Mouse (Mus musculus): ENCODE results near the gene Npcd. TPM values are rescaled to one million over a fixed set of nuclear protein-coding genes. Genes with fewer than 3 reads are reported as not detected.

Gene Npcd
- polyA plus RNA-seq, 1 experiment = not detected

DNA sequence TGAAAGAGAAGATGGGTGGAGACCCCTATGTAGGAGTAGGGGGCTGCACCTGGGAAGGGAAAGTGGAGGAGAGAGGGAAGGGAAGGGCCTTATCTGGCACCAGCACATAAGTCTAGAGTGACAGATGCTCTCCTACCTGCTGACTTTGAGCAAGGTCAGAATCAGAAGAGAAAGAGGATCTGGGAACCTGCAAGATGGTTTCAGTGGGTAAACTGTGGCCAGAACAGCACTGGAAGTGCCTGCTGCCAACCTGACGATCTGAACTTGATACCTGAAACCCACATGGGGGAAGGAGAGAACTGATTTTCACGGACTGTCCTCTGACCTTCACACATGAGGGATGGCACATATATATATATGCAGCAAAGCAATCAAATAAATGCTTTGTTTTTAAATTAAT is 6.2 kb upstream of the Npcd start:
- no peak for TF ChIP-seq GATA1 (IDR thresholded peaks at IDR 0.05; ENCODE audit: low read length)

DNA sequence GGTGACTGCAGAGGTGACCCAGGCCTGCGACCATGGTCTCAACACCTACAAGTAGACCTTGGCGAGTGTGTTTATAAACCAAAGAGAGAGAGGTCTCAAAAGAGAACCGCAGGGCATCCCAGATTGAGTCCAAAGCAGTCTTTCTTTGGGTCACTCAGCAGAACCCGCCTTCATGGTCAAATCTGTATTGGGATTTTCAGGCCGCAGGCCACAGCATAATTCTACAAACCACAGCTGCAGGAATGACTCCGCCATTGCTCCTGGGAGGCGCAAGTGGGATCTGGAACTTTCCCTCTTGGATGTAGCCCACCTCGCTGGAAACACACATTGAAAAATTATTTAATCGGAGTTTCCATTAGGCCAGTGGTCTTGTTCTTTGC is 834 bp upstream of the Npcd start:
- no peak for TF ChIP-seq GATA1 (IDR thresholded peaks at IDR 0.05; ENCODE audit: low read length)

DNA sequence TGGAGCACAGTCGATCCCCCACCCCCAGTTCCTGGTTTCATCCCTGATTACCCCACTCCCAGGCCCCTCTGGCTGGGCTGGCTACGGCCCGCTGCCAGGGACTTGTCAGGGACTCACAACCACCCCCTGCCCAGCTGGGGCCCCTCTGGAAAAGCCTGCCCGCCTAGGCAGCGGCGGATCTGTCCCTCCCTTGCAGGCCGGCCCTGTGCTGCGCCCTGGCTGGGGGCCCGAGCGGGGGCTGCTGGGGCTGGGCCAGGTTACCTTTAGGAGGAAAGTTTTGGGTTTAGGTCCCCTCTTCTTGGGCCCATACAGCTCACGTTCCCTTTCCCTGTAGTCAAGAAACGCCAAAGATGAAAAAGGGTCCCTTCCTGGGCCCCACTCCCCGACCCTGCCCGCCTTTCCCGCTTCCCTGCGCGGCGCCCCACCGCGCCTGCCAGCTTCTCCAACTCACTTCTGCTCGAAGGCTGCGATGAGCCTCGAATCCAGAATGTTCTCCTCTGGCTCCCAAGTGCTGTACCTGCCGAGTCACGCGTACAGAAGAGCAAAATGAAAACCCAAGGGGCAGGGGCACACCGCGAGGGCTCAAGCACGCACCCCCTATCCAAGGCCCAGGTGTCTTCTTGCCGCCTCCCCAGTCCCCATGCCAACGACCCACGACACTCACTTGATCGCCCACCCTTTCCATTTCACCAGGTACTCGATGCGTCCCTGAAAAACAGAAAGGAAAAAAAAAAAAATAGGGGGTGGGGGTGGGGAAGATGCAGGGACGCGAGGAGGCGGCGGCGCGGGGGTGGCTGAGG is 586 bp downstream of the Npcd start:
- no peak for TF ChIP-seq GATA1 (IDR thresholded peaks at IDR 0.05; ENCODE audit: low read length)

- TF ChIP-seq GATA1 (IDR thresholded peaks at IDR 0.05; ENCODE audit: low read length) = no peak
Observed at GRCm38 (mm10) chr15:79832064-79832900, 1.8 kb downstream of the Npcd start.

DNA sequence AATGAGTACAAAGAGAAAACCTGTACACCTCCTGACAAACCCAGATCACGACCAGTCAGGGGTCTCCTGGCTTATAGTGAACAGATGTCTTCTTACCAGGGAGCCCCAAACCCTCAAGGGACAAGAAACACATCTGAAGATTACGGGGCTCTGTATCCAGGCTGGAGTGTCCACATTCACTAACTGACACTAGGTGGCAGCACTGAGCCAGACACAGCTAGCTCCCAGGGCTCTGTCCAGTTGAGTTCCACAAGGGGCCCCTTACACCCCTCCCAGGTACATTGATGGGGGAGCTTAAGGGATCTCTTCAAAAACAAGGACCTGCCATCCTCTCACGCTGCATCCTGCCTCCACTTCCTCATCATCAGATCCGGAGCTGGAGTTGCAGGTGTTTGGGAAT is 3.6 kb downstream of the Npcd start:
- TF ChIP-seq GATA1 (IDR thresholded peaks at IDR 0.05; ENCODE audit: low read length) = no peak

- TF ChIP-seq GATA1 (IDR thresholded peaks at IDR 0.05; ENCODE audit: low read length) = no peak
Observed at GRCm38 (mm10) chr15:79829431-79829830, 4.6 kb downstream of the Npcd start.

GRCm38 (mm10) chr15:79828366-79829035 is 5.5 kb downstream of the Npcd start:
- no peak for TF ChIP-seq GATA1 (IDR thresholded peaks at IDR 0.05; ENCODE audit: low read length)

DNA sequence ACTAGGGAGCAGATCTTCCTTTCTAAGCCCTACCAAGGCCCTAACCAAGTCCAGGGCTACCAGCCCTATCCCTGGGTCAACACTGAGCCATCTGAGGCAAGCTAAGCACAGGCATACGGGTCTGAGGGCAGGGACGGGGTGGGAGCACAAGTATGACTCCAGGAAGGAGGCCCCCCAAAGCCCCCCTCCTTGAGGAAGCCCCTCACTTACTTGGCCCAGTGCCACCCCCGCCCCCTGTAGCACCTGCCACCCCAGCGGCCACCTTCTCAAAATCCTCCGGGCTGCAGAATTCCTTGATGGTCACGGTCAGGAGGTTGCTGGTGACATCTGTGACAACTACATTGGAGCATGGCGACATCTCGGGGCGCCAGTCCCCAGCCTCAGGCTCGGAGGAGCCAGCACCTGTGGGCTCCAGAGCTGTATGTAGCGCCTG is 6.2 kb downstream of the Npcd start:
- TF ChIP-seq GATA1 (IDR thresholded peaks at IDR 0.05; ENCODE audit: low read length) = no peak

DNA sequence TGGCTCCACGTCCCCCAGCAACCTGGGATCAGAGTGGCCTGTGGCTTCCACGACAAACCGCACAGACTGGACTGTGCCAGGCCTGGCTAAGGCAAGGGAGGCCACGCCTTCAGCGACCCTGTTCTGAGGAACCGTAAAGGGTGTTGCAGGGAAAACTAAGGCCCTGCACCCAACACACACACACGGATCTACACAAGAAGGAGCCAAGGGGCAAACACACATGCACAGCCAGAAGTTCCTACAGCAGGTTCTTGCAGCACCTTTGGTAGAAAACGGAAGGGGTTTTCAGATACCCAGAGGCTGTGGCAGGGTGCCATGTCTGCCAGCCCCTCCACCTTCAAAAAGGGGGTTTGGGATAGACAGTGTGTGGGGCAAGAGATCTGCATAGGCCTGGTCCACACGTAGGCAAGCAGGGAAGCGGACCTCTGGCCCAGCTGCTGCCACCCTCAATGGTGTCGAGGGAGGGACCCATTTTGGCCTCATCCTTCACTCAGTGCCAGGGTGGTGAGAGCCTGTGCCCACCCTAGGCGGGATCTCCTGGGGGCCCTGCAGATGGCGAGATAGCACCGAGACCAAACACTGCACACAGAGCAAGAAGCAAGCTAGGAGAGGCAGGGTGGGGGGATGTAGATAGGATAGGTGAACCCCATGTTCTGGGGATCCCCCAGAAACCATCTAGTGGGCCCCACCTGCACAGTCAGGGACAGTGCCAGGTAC is 6.8 kb downstream of the Npcd start:
- no peak for TF ChIP-seq GATA1 (IDR thresholded peaks at IDR 0.05; ENCODE audit: low read length)

GRCm38 (mm10) chr15:79826221-79826935 is 7.7 kb downstream of the Npcd start:
- TF ChIP-seq GATA1 (IDR thresholded peaks at IDR 0.05; ENCODE audit: low read length) = no peak

DNA sequence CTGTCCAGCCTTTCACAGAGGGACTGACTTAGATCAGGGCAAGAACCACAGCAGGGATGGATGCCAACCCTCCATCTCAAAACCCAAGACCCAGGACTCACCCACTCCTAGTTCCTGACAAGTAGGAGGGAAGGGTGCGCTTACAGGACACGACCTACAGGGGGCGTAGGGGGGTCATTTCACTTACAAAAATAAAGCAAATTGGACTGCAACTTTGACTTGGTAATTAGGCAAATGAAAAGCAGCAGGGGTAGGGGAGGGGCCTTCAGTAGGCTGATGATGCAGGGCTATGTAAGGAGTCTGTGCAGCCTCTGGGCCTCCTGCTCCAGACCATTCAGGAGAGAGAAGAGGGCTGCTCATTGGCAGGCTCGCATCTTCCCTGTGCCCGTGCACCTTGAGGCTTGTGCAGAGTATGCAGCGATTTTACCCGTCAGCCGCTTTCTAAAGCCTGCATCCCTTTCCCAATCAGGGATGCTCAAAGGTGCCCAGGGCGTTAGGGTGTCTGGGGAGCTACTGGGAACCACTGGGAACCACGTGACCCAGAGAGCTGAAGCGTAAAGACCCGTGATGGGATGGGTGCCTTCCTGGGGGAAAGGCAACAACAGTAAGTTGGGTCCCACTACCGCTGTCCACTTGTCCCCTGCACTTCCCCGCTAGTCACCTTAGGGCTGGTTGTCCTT is 8.8 kb downstream of the Npcd start:
- no peak for TF ChIP-seq GATA1 (IDR thresholded peaks at IDR 0.05; ENCODE audit: low read length)

DNA sequence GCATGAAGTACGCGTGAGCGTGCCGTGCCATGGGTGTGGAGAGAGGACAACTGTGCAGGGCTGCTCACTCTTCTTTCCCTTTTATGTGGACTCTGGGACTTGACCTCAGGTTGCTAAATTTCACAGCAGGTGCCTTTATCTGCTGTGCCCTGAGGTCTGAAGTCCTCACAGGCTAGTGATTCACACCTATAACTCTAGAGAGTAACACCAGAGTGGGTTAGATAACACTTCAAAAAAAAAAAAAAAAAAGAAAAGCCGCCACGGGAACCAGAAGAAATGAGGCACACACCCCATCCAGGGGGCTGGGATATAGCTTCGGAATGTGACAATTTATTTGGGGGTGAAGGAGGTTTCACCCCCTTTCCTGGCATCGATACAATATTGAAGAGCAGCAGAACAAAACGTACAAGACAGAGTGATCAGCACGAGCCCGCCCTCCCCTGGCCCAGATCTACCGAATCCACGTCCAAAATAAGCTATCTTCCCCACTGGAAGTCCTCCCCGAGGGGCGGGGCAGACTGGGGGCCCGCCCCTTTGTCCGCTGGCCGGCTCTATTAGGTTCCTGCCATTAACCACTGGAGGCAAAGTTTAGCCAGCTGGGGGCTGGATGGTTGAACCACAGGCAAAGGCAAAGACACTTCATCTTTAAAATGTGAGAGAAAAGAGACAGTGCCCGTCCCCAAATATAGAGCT is 10.3 kb downstream of the Npcd start:
- no peak for TF ChIP-seq GATA1 (IDR thresholded peaks at IDR 0.05; ENCODE audit: low read length)

Data from G1E-ER4 (cell line).